Comparison of ENCODE assay signal across 23 mouse cellular contexts in genomic region chr5:114743697-114744090, GRCm38 (mm10). TPM values are rescaled to one million over a fixed set of nuclear protein-coding genes. Genes with fewer than 3 reads are reported as not detected.
DNase-seq lines count a peak whose midpoint lies in the region; ATAC-seq and TF ChIP-seq lines count a peak whose summit lies in the region.
"Had no signal": no experiment of that assay in that cellular context is flagged by ENCODE, and none has a peak within 500 bp of the region (broad histone marks: within the 10 kb centered on the region; RNA-seq: fewer than 3 reads in every experiment).

No protein-coding gene starts in this region.

- peak overlapping the region; percentile 62 for H3K27ac ChIP-seq in heart, embryonic 13.5 days (replicated peaks)
- peak overlapping the region; percentile 84; the same call in 1 of the 2 replicates for H3K27ac ChIP-seq in layer of hippocampus, adult 2 months
- H3K27ac ChIP-seq: embryonic facial prominence, embryonic 12.5 days; gastrocnemius, adult 2 months; hindbrain, embryonic 13.5 days; limb, embryonic 10.5 days; limb, embryonic 15.5 days; liver, embryonic 13.5 days; macrophage; midbrain, embryonic 13.5 days; stomach, embryonic 15.5 days had no signal

- no peaks in the 10 kb centered on the region for H3K27me3 ChIP-seq in heart, embryonic 13.5 days (replicated peaks)
- H3K27me3 ChIP-seq in Patski = no peaks in the 10 kb centered on the region
- H3K27me3 ChIP-seq: embryonic facial prominence, embryonic 12.5 days; hindbrain, embryonic 13.5 days; limb, embryonic 15.5 days; liver, embryonic 13.5 days; midbrain, embryonic 13.5 days; stomach, embryonic 15.5 days had no signal

- TF ChIP-seq CTCF in layer of hippocampus, adult 2 months (conservative IDR thresholded peaks at IDR 0.05) = no peak
- no peak for TF ChIP-seq CTCF in Patski (IDR thresholded peaks at IDR 0.05)

- 0 out of 2 replicates have a peak overlapping the region, but pooled peaks have one; percentile 1 for H3K9ac ChIP-seq in heart, embryonic 13.5 days
- H3K9ac ChIP-seq: embryonic facial prominence, embryonic 12.5 days; hindbrain, embryonic 13.5 days; limb, embryonic 15.5 days; liver, embryonic 13.5 days; midbrain, embryonic 13.5 days; stomach, embryonic 15.5 days had no signal

- CTCF ChIA-PET in Patski (lab: Charles Lee) = interaction anchor here (0.9 to 1.7 kb wide), 3 partner anchors 9 to 15 kb away, joined by 3 to 6 read pairs (median 3); no protein-coding TSS in a partner anchor

- peaks cover 48% of the 10 kb centered on the region for H3K4me1 ChIP-seq in heart, embryonic 13.5 days
- H3K4me1 ChIP-seq: hindbrain, embryonic 13.5 days; limb, embryonic 10.5 days; midbrain, embryonic 13.5 days; stomach, embryonic 15.5 days had no signal

- H3K4me2 ChIP-seq in heart, embryonic 13.5 days = no peak overlapping the region
- H3K4me2 ChIP-seq: embryonic facial prominence, embryonic 12.5 days; hindbrain, embryonic 13.5 days; limb, embryonic 15.5 days; liver, embryonic 13.5 days; midbrain, embryonic 13.5 days; stomach, embryonic 15.5 days had no signal

- no peaks in the 10 kb centered on the region for H3K9me3 ChIP-seq in heart, embryonic 13.5 days
- H3K9me3 ChIP-seq: embryonic facial prominence, embryonic 12.5 days; G1E; hindbrain, embryonic 13.5 days; limb, embryonic 10.5 days; limb, embryonic 15.5 days; liver, embryonic 13.5 days; midbrain, embryonic 13.5 days; stomach, embryonic 15.5 days had no signal

- POLR2A ChIA-PET in Patski (lab: Charles Lee) = interaction anchor here (1.1 kb wide), 1 partner anchor 17 kb away, joined by 3 read pairs; no protein-coding TSS in a partner anchor

- no peak for DNase-seq in heart, postnatal 4 days
- DNase-seq in layer of hippocampus, adult 2 months (ENCODE audit: low spot score in 2 of 2) = no peak
- DNase-seq in layer of hippocampus, adult 8-10 months (ENCODE audit: low spot score in 2 of 2) = no peak
- DNase-seq in Patski (ENCODE audit: low read depth, low spot score) = peak; percentile 59
- DNase-seq in kidney, adult 11 months = no peak
- DNase-seq: adrenal gland, postnatal 25 days; embryo, embryonic 11 days; gastrocnemius, adult 2 months; kidney, postnatal 36 days; liver, embryonic 13.5 days; lung, adult 2 months; lung, postnatal 10 days; right cerebral cortex, postnatal 14 days had no signal

- no peak overlapping the region for H3K4me3 ChIP-seq in heart, embryonic 13.5 days
- no peak overlapping the region for H3K4me3 ChIP-seq in layer of hippocampus, adult 2 months
- H3K4me3 ChIP-seq: embryonic facial prominence, embryonic 12.5 days; gastrocnemius, adult 2 months; hindbrain, embryonic 13.5 days; limb, embryonic 10.5 days; limb, embryonic 15.5 days; liver, embryonic 13.5 days; midbrain, embryonic 13.5 days; stomach, embryonic 15.5 days had no signal

- no peak for ATAC-seq in heart, embryonic 13.5 days (ENCODE audit: extremely low read depth, insufficient number of reproducible peaks, low FRiP score, low TSS enrichment)
- peak; percentile 77 for ATAC-seq in Patski
- ATAC-seq: intestine, embryonic 16.5 days; midbrain, embryonic 13.5 days had no signal

- H3K36me3 ChIP-seq in heart, embryonic 13.5 days = peaks cover 91% of the 10 kb centered on the region

- 65% methylated on average over 8 of the region's 8 CpGs for WGBS in heart, embryonic 13.5 days

- in situ Hi-C loops in Patski (cut with MboI; ENCODE audit: low pct_unique_long_range_greater_than_20kb) = no loop called here

RNA-seq across cellular contexts. Expression of gene Ankrd13a, which starts 30.8 kb away (rescaled TPM):
- polyA plus RNA-seq in heart, embryonic 13.5 days (2015; fragmentation: Nextera tagmentation; extraction: Ambion mirVana) = 28.5 and 29.3 TPM in 2 replicates
- 10 to 100 TPM; 60.6 to 60.8 TPM for total RNA-seq in heart, postnatal 4 days (2021)
- total RNA-seq in layer of hippocampus, adult 2 months (2021) = 10 to 100 TPM; 39.6 to 48.8 TPM
- total RNA-seq in layer of hippocampus, adult 8-10 months (2022) = 10 to 100 TPM; 39.6 to 51.4 (median 47.0) TPM
- 144 TPM for polyA plus RNA-seq in Patski (2021)

RNA-seq across cellular contexts. Expression of gene Git2, which starts 31.6 kb away (rescaled TPM):
- 28.1 and 30.3 TPM in 2 replicates for polyA plus RNA-seq in heart, embryonic 13.5 days (2015; fragmentation: Nextera tagmentation; extraction: Ambion mirVana)
- total RNA-seq in heart, postnatal 4 days (2021) = 10 to 100 TPM; 38.8 to 49.5 TPM
- total RNA-seq in layer of hippocampus, adult 2 months (2021) = 10 to 100 TPM; 45.7 to 47.5 TPM
- total RNA-seq in layer of hippocampus, adult 8-10 months (2022) = 10 to 100 TPM; 51.1 to 61.4 (median 55.3) TPM
- 53.6 TPM for polyA plus RNA-seq in Patski (2021)

RNA-seq across cellular contexts. Expression of gene Tchp, which starts 36.1 kb away (rescaled TPM):
- 8.0 and 8.1 TPM in 2 replicates for polyA plus RNA-seq in heart, embryonic 13.5 days (2015; fragmentation: Nextera tagmentation; extraction: Ambion mirVana)
- 1 to 10 TPM; 5.3 to 6.8 TPM for total RNA-seq in heart, postnatal 4 days (2021)
- 10 to 100 TPM; 12.7 to 19.3 TPM for total RNA-seq in layer of hippocampus, adult 2 months (2021)
- total RNA-seq in layer of hippocampus, adult 8-10 months (2022) = 10 to 100 TPM; 15.9 to 19.7 (median 17.2) TPM
- polyA plus RNA-seq in Patski (2021) = 24.5 TPM

RNA-seq across cellular contexts. Expression of gene Gltp, which starts 52.9 kb away (rescaled TPM):
- 50.5 and 50.8 TPM in 2 replicates for polyA plus RNA-seq in heart, embryonic 13.5 days (2015; fragmentation: Nextera tagmentation; extraction: Ambion mirVana)
- total RNA-seq in heart, postnatal 4 days (2021) = 10 to 100 TPM; 24.4 to 26.8 TPM
- 10 to 100 TPM; 23.6 to 27.3 TPM for total RNA-seq in layer of hippocampus, adult 2 months (2021)
- total RNA-seq in layer of hippocampus, adult 8-10 months (2022) = 10 to 100 TPM; 26.3 to 46.1 (median 33.8) TPM
- polyA plus RNA-seq in Patski (2021) = 61.4 TPM
